Mouse (Mus musculus) neural tube, embryonic 15.5 days (tissue): ENCODE results near the gene Vps35l. TPM values are rescaled to one million over a fixed set of nuclear protein-coding genes. Genes with fewer than 3 reads are reported as not detected.

Experiments used
- ATAC-seq: fragments of 200-750 bp; cut with Nextera tagmentation; 2 replicates; pipeline ENCODE4 v1.8.0; 2017; ENCODE audit warnings: mild to moderate bottlenecking, moderate TSS enrichment, moderate library complexity; ENCODE audit not compliant: low FRiP score
- H3K27ac ChIP-seq: fragments of 300-500 bp; sonication (generic); replicated peaks from 2 replicates; pipeline ENCODE4 v1.5.1; 2015; ENCODE audit warnings: mild to moderate bottlenecking, inconsistent platforms
- H3K27me3 ChIP-seq: fragments of 300-500 bp; sonication (generic); replicated peaks from 2 replicates; pipeline ENCODE4 v1.6.1; 2015; ENCODE audit warnings: inconsistent platforms
- H3K36me3 ChIP-seq: fragments of 300-500 bp; sonication (generic); 2 replicates; pipeline ENCODE4 v1.6.1; 2015; ENCODE audit warnings: inconsistent platforms
- H3K4me1 ChIP-seq: fragments of 300-500 bp; sonication (generic); 2 replicates; pipeline ENCODE4 v1.6.1; 2015; ENCODE audit warnings: inconsistent platforms
- H3K4me2 ChIP-seq: fragments of 300-500 bp; sonication (generic); 2 replicates; pipeline ENCODE4 v1.6.1; 2015; ENCODE audit warnings: inconsistent platforms, mild to moderate bottlenecking, moderate library complexity
- H3K4me3 ChIP-seq: fragments of 300-500 bp; sonication (generic); replicated peaks from 2 replicates; pipeline ENCODE4 v1.5.1; 2015; ENCODE audit warnings: mild to moderate bottlenecking, inconsistent platforms
- H3K9ac ChIP-seq: fragments of 300-500 bp; sonication (generic); replicated peaks from 2 replicates; pipeline ENCODE4 v1.6.1; 2015; ENCODE audit warnings: mild to moderate bottlenecking, inconsistent platforms
- H3K9me3 ChIP-seq: fragments of 300-500 bp; sonication (generic); replicated peaks from 2 replicates; pipeline ENCODE4 v1.6.1; 2016; ENCODE audit warnings: inconsistent platforms
- WGBS: fragments of 180-500 bp; shearing (Covaris S2); methylation state at CpG from one replicate; pipeline ENCODE4 v1.1.7; 2015; ENCODE audit warnings: mixed read lengths; 5-methylcytosine and 5-hydroxymethylcytosine counted together
- polyA plus RNA-seq: library from polyadenylated mRNA; unstranded; fragments of >200 nt; fragmentation: Nextera tagmentation; extraction: Ambion mirVana; gene quantifications from 2 replicates; pipeline ENCODE4 v1.2.1, GENCODE M21; 2015

Vps35l gene
- polyA plus RNA-seq, 1 experiment from 2014 or later: 91.9 TPM

GRCm38 (mm10) chr7:118854606-118855005, 114.6 kb downstream of the Vps35l start:
- Histone ChIP-seq H3K4me3 (peak overlapping the region; percentile 89), H3K9me3 (no peaks in the 10 kb centered on the region), H3K27me3 (no peaks in the 10 kb centered on the region), H3K9ac (peak overlapping the region; percentile 61), H3K4me2 (peak overlapping the region; percentile 87), H3K27ac (no peak overlapping the region), H3K4me1 (peaks cover 42% of the 10 kb centered on the region), H3K36me3 (peaks cover 38% of the 10 kb centered on the region)
- no peak for ATAC-seq
- WGBS: 21% methylated on average over 3 of the region's 3 CpGs

GRCm38 (mm10) chr7:118855171-118855876, 115.3 kb downstream of the Vps35l start, which contains the start of gene Iqck:
TSS of gene Iqck (plus strand) at chr7:118855752.
- Histone ChIP-seq H3K4me3 (peak within 1 kb of the TSS; percentile 89), H3K36me3 (peaks cover 31% of the 10 kb centered on the region), H3K27ac (peak within 1 kb of the TSS; percentile 85), H3K4me2 (peak within 1 kb of the TSS; percentile 87), H3K9me3 (no peaks in the 10 kb centered on the region), H3K4me1 (peaks cover 42% of the 10 kb centered on the region), H3K9ac (peak within 1 kb of the TSS; percentile 61), H3K27me3 (no peaks in the 10 kb centered on the region)
- ATAC-seq: peak; percentile 98
- under 1% methylated on average over 57 of the region's 57 CpGs for WGBS

DNA sequence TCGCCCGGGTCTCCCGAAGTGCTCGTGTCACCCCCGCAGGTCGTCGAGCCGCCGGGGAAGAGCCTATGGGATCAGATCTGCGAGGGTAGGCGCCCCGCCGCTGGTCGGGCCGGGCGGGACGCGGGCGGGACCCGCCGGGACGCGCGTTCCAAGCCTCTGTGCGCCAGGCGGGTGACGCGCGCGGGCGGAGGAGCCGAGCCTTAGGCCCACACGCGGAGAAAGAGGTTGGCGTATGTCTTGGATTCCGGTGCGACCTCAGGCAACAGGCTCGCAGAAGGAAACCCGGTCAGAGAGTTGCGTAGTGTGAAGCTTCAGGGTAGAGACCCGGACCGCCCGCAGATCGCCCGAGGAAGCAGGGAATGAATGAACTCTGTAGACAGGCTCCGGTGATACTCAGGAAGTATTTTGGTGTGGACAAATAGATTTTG, 115.9 kb downstream of the Vps35l start, which contains the start of gene Knop1:
Gene Knop1 (minus strand): TSS at position 378 of the 428 bp plus-strand sequence.
- H3K36me3 ChIP-seq: peaks cover 25% of the 10 kb centered on the region
- peak within 1 kb of the TSS; percentile 87 for H3K4me2 ChIP-seq
- no peaks in the 10 kb centered on the region for H3K9me3 ChIP-seq
- H3K9ac ChIP-seq: peak within 1 kb of the TSS; percentile 61
- H3K27me3 ChIP-seq: no peaks in the 10 kb centered on the region
- ATAC-seq: peak; percentile 88
- under 1% methylated on average over 46 of the region's 46 CpGs for WGBS
- H3K27ac ChIP-seq: peak within 1 kb of the TSS; percentile 85
- H3K4me3 ChIP-seq: peak within 1 kb of the TSS; percentile 89
- H3K4me1 ChIP-seq: peaks cover 38% of the 10 kb centered on the region

DNA sequence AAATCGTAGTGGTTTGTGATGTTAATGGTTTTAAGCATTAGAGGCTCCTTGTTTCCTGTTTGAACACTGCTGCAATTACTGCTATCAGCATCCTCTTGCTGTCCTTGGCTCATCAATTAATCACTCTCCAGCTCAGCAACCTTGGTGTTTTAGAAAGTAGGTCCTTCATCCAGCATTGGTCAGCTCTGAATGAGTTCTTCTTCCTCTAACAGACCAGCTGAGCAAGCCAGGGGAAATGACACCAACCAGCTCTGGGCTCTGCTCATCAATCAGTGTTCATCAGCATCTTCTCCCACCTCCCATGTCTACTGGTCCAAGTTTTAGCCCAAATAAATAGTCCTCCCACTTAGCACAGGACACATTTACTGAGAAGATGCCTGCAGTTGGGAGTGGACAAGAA, 118.6 kb downstream of the Vps35l start:
- peaks cover 25% of the 10 kb centered on the region for H3K4me1 ChIP-seq
- H3K9me3 ChIP-seq: no peaks in the 10 kb centered on the region
- ATAC-seq: no peak
- H3K4me3 ChIP-seq: no peak overlapping the region
- no peak overlapping the region for H3K4me2 ChIP-seq
- H3K27me3 ChIP-seq: no peaks in the 10 kb centered on the region
- H3K36me3 ChIP-seq: no peaks in the 10 kb centered on the region; the same call in 1 of the 2 replicates
- no peak overlapping the region for H3K9ac ChIP-seq
- 97% methylated on average over 1 of the region's 1 CpGs for WGBS
- no peak overlapping the region for H3K27ac ChIP-seq

- Histone ChIP-seq H3K27ac (no peak overlapping the region), H3K9me3 (no peaks in the 10 kb centered on the region)
- WGBS: 86% methylated on average over 2 of the region's 2 CpGs
Measured at GRCm38 (mm10) chr7:118865362-118865761, 125.3 kb downstream of the Vps35l start.

GRCm38 (mm10) chr7:118879466-118880029, 139.5 kb downstream of the Vps35l start:
- Histone ChIP-seq H3K36me3 (no peaks in the 10 kb centered on the region), H3K9me3 (no peaks in the 10 kb centered on the region), H3K27ac (no peak overlapping the region), H3K27me3 (no peaks in the 10 kb centered on the region), H3K4me2 (no peak overlapping the region), H3K4me1 (no peaks in the 10 kb centered on the region), H3K9ac (no peak overlapping the region), H3K4me3 (no peak overlapping the region)
- 76% methylated on average over 3 of the region's 3 CpGs for WGBS
- ATAC-seq: no peak; the same call in 1 of the 2 replicates

More at GRCm38 (mm10) chr7:118865362-118865761, 125.3 kb downstream of the Vps35l start:
- Histone ChIP-seq H3K4me1 (no peaks in the 10 kb centered on the region), H3K4me3 (no peak overlapping the region), H3K4me2 (no peak overlapping the region), H3K27me3 (no peaks in the 10 kb centered on the region), H3K36me3 (no peaks in the 10 kb centered on the region), H3K9ac (no peak overlapping the region)
- no peak for ATAC-seq

GRCm38 (mm10) chr7:118883957-118884356, 143.9 kb downstream of the Vps35l start:
- Histone ChIP-seq H3K27me3 (no peaks in the 10 kb centered on the region), H3K4me2 (no peak overlapping the region), H3K4me3 (no peak overlapping the region), H3K27ac (no peak overlapping the region), H3K9ac (no peak overlapping the region), H3K36me3 (no peaks in the 10 kb centered on the region), H3K4me1 (peaks cover 8% of the 10 kb centered on the region), H3K9me3 (no peaks in the 10 kb centered on the region)
- WGBS: 95% methylated on average over 4 of the region's 4 CpGs
- ATAC-seq: no peak

GRCm38 (mm10) chr7:118884969-118885368, 144.9 kb downstream of the Vps35l start:
- no peak overlapping the region for H3K4me3 ChIP-seq
- H3K27ac ChIP-seq: no peak overlapping the region
- H3K4me1 ChIP-seq: peaks cover 11% of the 10 kb centered on the region
- H3K4me2 ChIP-seq: no peak overlapping the region
- H3K9ac ChIP-seq: no peak overlapping the region
- no peaks in the 10 kb centered on the region for H3K9me3 ChIP-seq
- 79% methylated on average over 4 of the region's 4 CpGs for WGBS
- no peaks in the 10 kb centered on the region for H3K27me3 ChIP-seq
- no peak for ATAC-seq
- H3K36me3 ChIP-seq: no peaks in the 10 kb centered on the region

DNA sequence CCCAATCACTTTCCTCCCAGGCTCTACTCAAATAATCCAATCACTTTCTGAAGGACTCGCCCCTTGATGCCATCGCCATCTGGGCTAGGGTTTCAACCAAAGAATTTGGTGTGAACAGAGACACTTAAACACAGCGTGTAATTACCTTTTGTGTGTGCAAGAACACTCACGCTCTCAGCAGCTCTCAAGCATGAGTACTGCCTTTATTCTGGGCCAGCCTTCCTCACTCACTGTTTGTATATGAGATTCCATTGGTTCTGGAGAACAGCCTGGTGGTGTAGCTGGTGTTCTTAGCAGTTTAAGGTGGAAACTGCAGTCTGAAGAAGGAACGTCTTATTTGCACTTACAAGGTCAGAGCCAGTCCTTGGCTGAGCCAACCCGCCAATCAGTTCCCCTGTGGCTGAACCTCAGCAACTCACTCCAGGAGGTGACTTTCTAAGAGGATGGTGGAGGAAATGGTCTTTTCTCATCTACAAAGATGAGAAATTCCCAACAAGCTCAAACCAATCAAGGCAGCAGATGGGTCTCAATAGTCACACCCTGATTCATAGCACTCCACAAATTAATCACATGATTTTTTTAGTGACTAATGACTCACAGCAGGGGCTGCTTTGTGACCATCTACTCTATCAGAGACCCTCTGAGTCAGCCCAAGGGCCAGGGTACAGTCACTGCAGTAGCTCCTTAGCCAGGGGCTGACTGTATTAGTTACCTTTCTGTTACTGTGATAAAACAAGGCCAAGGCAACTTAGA, 147.5 kb downstream of the Vps35l start:
- ATAC-seq: no peak
- 17% methylated on average over 6 of the region's 6 CpGs for WGBS
- H3K4me3 ChIP-seq: no peak overlapping the region
- no peak overlapping the region for H3K9ac ChIP-seq
- peaks cover 11% of the 10 kb centered on the region for H3K4me1 ChIP-seq
- H3K36me3 ChIP-seq: no peaks in the 10 kb centered on the region
- no peaks in the 10 kb centered on the region for H3K9me3 ChIP-seq
- H3K27ac ChIP-seq: no peak overlapping the region
- H3K4me2 ChIP-seq: no peak overlapping the region
- no peaks in the 10 kb centered on the region for H3K27me3 ChIP-seq

GRCm38 (mm10) chr7:118889046-118889680, 149.1 kb downstream of the Vps35l start:
- 4% methylated on average over 3 of the region's 3 CpGs for WGBS
- H3K4me2 ChIP-seq: no peak overlapping the region
- peaks cover 16% of the 10 kb centered on the region for H3K4me1 ChIP-seq
- H3K4me3 ChIP-seq: no peak overlapping the region
- no peaks in the 10 kb centered on the region for H3K9me3 ChIP-seq
- no peak overlapping the region for H3K9ac ChIP-seq
- H3K27me3 ChIP-seq: no peaks in the 10 kb centered on the region
- ATAC-seq: no peak
- no peak overlapping the region for H3K27ac ChIP-seq
- H3K36me3 ChIP-seq: no peaks in the 10 kb centered on the region
